Comparison of ENCODE assay signal across 15 mouse cellular contexts in the genomic region with DNA sequence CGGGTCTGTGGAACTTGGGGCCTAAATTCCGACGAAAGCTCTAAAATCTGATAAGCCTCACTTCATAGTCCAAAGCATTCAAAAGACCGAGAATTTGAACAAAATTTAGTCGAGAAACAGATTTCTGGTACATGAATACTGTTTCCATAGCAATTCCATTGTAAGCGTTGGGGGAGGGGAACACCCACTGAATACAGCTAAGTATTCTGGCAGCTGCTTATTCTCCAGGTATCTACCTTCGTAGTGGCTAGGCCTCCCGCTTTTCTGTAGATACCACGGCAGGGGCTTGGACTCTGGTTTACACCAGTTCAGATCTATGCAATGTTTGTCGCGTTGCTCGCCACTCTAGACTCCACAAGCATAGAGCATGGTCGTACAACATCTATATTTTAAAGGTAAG. TPM values are rescaled to one million over a fixed set of nuclear protein-coding genes. Genes with fewer than 3 reads are reported as not detected.
DNase-seq lines count a peak whose midpoint lies in the region; ATAC-seq and TF ChIP-seq lines count a peak whose summit lies in the region.
"Had no signal": no experiment of that assay in that cellular context is flagged by ENCODE, and none has a peak within 500 bp of the region (broad histone marks: within the 10 kb centered on the region; RNA-seq: fewer than 3 reads in every experiment).

No protein-coding gene starts in this region.

- H3K27me3 ChIP-seq in liver, embryonic 12.5 days (replicated peaks), result no peaks in the 10 kb centered on the region; the same call in 1 of the 2 replicates
- no peaks in the 10 kb centered on the region for H3K27me3 ChIP-seq in midbrain, postnatal 0 days (ENCODE audit: insufficient read depth, low read length)
- H3K27me3 ChIP-seq: liver, embryonic 15.5 days; neural tube, embryonic 12.5 days had no signal

- 0 out of 2 replicates have a peak overlapping the region, but pooled peaks have one; percentile 57 for H3K27ac ChIP-seq in liver, embryonic 12.5 days
- peak overlapping the region; percentile 14; the same call in 1 of the 2 replicates for H3K27ac ChIP-seq in midbrain, postnatal 0 days (ENCODE audit: low read depth, low read length)
- H3K27ac ChIP-seq: neural tube, embryonic 12.5 days had no signal

- TF ChIP-seq CTCF in midbrain, postnatal 0 days (IDR thresholded peaks at IDR 0.05), result no peak

- H3K4me1 ChIP-seq in liver, embryonic 12.5 days, result peaks cover 66% of the 10 kb centered on the region
- peaks cover 10% of the 10 kb centered on the region; the same call in 1 of the 2 replicates for H3K4me1 ChIP-seq in midbrain, postnatal 0 days (ENCODE audit: insufficient read depth, low read length)

- no peak overlapping the region for H3K9ac ChIP-seq in liver, embryonic 12.5 days
- H3K9ac ChIP-seq in midbrain, postnatal 0 days (replicated peaks; ENCODE audit: low read length, poor library complexity, severe bottlenecking), result no peak overlapping the region
- H3K9ac ChIP-seq: liver, embryonic 15.5 days had no signal

- H3K4me2 ChIP-seq in liver, embryonic 12.5 days, result no peak overlapping the region
- H3K4me2 ChIP-seq in midbrain, postnatal 0 days (ENCODE audit: low read depth, low read length, poor library complexity, severe bottlenecking), result no peak overlapping the region; the same call in 1 of the 2 replicates

- no peak overlapping the region for H3K4me3 ChIP-seq in liver, embryonic 12.5 days
- no peak overlapping the region for H3K4me3 ChIP-seq in midbrain, postnatal 0 days (ENCODE audit: low read depth, low read length)

- peak; percentile 39 to 56 for DNase-seq in frontal cortex, postnatal 10 days (ENCODE audit: low spot score in 2 of 2)
- no peak for DNase-seq in liver
- peak; percentile 67 for DNase-seq in brain, adult 2 months (ENCODE audit: low read depth, low spot score)
- peak; percentile 22 for DNase-seq in midbrain, postnatal 0 days (ENCODE audit: low spot score)
- no peak for DNase-seq in thymus, postnatal 36 days
- DNase-seq: adrenal gland, postnatal 25 days; gastrocnemius, postnatal 14 days; kidney, adult 9 months; lung, postnatal 10 days had no signal

- ATAC-seq in frontal cortex, adult (ENCODE audit: low TSS enrichment), result no peak
- ATAC-seq in liver, embryonic 12.5 days, result no peak
- ATAC-seq in midbrain, postnatal 0 days (ENCODE audit: low FRiP score), result no peak

- H3K9me3 ChIP-seq in liver, embryonic 12.5 days (replicated peaks), result no peaks in the 10 kb centered on the region
- no peaks in the 10 kb centered on the region for H3K9me3 ChIP-seq in midbrain, postnatal 0 days (ENCODE audit: low read length)
- H3K9me3 ChIP-seq: heart, embryonic 10.5 days; liver, embryonic 15.5 days; neural tube, embryonic 12.5 days had no signal

- 73% methylated on average over 13 of the region's 13 CpGs for WGBS in liver, embryonic 12.5 days (ENCODE audit: insufficient replicate concordance)
- 63% methylated on average over 13 of the region's 13 CpGs for WGBS in midbrain, postnatal 0 days

- no peaks in the 10 kb centered on the region for H3K36me3 ChIP-seq in liver, embryonic 12.5 days
- no peaks in the 10 kb centered on the region for H3K36me3 ChIP-seq in midbrain, postnatal 0 days (ENCODE audit: insufficient read depth, low read length)
- H3K36me3 ChIP-seq: heart, embryonic 10.5 days; liver, embryonic 15.5 days; neural tube, embryonic 12.5 days had no signal

RNA-seq across cellular contexts. Expression of a gene that starts 0.9 kb away (rescaled TPM):
- 13.6 and 13.9 TPM in 2 replicates for polyA plus RNA-seq in liver, embryonic 12.5 days (2016; fragmentation: Nextera tagmentation; extraction: Ambion mirVana)
- total RNA-seq in midbrain, postnatal 0 days (2014; rRNA removed), result 24.1 and 26.7 TPM in 2 replicates
- 13.7 and 14.1 TPM in 2 replicates for polyA plus RNA-seq in midbrain, postnatal 0 days (2015; fragmentation: Nextera tagmentation; extraction: Ambion mirVana)

RNA-seq across cellular contexts. Expression of a gene that starts 37.0 kb away (rescaled TPM):
- 520 and 529 TPM in 2 replicates for polyA plus RNA-seq in liver, embryonic 12.5 days (2016; fragmentation: Nextera tagmentation; extraction: Ambion mirVana)
- total RNA-seq in midbrain, postnatal 0 days (2014; rRNA removed), result 217 and 224 TPM in 2 replicates
- polyA plus RNA-seq in midbrain, postnatal 0 days (2015; fragmentation: Nextera tagmentation; extraction: Ambion mirVana), result 328 and 334 TPM in 2 replicates

RNA-seq across cellular contexts. Expression of a gene that starts 49.1 kb away (rescaled TPM):
- 3.2 and 3.8 TPM in 2 replicates for polyA plus RNA-seq in liver, embryonic 12.5 days (2016; fragmentation: Nextera tagmentation; extraction: Ambion mirVana)
- 14.6 and 18.3 TPM in 2 replicates for total RNA-seq in midbrain, postnatal 0 days (2014; rRNA removed)
- 17.8 and 18.8 TPM in 2 replicates for polyA plus RNA-seq in midbrain, postnatal 0 days (2015; fragmentation: Nextera tagmentation; extraction: Ambion mirVana)
- total RNA-seq: megakaryocyte-erythroid progenitor cell, adult 5-6 weeks had no signal

Comparison
In these comparisons a context has a peak if more than half of its experiments do, and no peak if none do; other contexts are left out.
1. DNase-seq: peak in frontal cortex, postnatal 10 days (2 of 2), brain, adult 2 months (single experiment) and midbrain, postnatal 0 days (single experiment); none in liver (single experiment) and thymus, postnatal 36 days (0 of 2).